Mouse (Mus musculus) midbrain, embryonic 16.5 days (tissue): Measurements from ENCODE around the gene Cpne9. TPM values are rescaled to one million over a fixed set of nuclear protein-coding genes. Genes with fewer than 3 reads are reported as not detected.

Experiments used
- polyA plus RNA-seq: library from polyadenylated mRNA; unstranded; fragments of >200 nt; fragmentation: Nextera tagmentation; extraction: Ambion mirVana; gene quantifications from 2 replicates; pipeline ENCODE4 v1.2.1, GENCODE M21; 2015

The Cpne9 gene
- polyA plus RNA-seq, 1 experiment from 2014 or later = 3.9 TPM

Other genes with a start within 250 kb of the Cpne9 start
- 51.4 and 55.6 TPM in 2 replicates for gene Thumpd3, start 236.1 kb upstream of the Cpne9 start, polyA plus RNA-seq
- gene Setd5, start 204.9 kb upstream of the Cpne9 start, polyA plus RNA-seq = 45.4 and 46.5 TPM in 2 replicates
- 68.3 and 69.2 TPM in 2 replicates for gene Lhfpl4, start 86.9 kb upstream of the Cpne9 start, polyA plus RNA-seq
- gene Mtmr14, start 44.5 kb upstream of the Cpne9 start, polyA plus RNA-seq = 33.7 and 34.0 TPM in 2 replicates
- gene Brpf1, start 24.8 kb downstream of the Cpne9 start, polyA plus RNA-seq = 13.3 and 15.0 TPM in 2 replicates
- gene Ogg1, start 44.7 kb downstream of the Cpne9 start, polyA plus RNA-seq = 6.2 and 7.0 TPM in 2 replicates
- 121 and 132 TPM in 2 replicates for gene Camk1, start 61.7 kb downstream of the Cpne9 start, polyA plus RNA-seq
- gene Tada3, start 95.6 kb downstream of the Cpne9 start, polyA plus RNA-seq = 75.5 and 82.2 TPM in 2 replicates
- gene Arpc4, start 95.8 kb downstream of the Cpne9 start, polyA plus RNA-seq = 442 and 475 TPM in 2 replicates
- 13.2 and 15.8 TPM in 2 replicates for gene Ttll3, start 107.0 kb downstream of the Cpne9 start, polyA plus RNA-seq
- gene Rpusd3, start 137.0 kb downstream of the Cpne9 start, polyA plus RNA-seq = 15.5 and 20.3 TPM in 2 replicates
- gene Cidec, start 153.5 kb downstream of the Cpne9 start, polyA plus RNA-seq = not detected in 2 replicates
- 96.5 and 96.6 TPM in 2 replicates for gene Jagn1, start 160.3 kb downstream of the Cpne9 start, polyA plus RNA-seq
- 0.16 TPM in 1 of 2 replicates, not detected in the other for gene Il17re, start 176.2 kb downstream of the Cpne9 start, polyA plus RNA-seq
- gene Il17rc, start 189.1 kb downstream of the Cpne9 start, polyA plus RNA-seq = 2.7 and 4.3 TPM in 2 replicates
- 77.7 and 80.5 TPM in 2 replicates for gene Creld1, start 201.0 kb downstream of the Cpne9 start, polyA plus RNA-seq
- gene Prrt3, start 219.6 kb downstream of the Cpne9 start, polyA plus RNA-seq = 13.5 and 14.4 TPM in 2 replicates
- 112 and 116 TPM in 2 replicates for gene Emc3, start 249.3 kb downstream of the Cpne9 start, polyA plus RNA-seq
- gene Fancd2, start 249.4 kb downstream of the Cpne9 start, polyA plus RNA-seq = 1.4 and 1.8 TPM in 2 replicates